Mouse (Mus musculus): ENCODE measurements around the gene Mark3.

GRCm38 (mm10) chr12:111529192-111529591 is 45.1 kb upstream of the Mark3 start:
- TF ChIP-seq EP300 (IDR thresholded peaks at IDR 0.05; ENCODE audit: insufficient read depth, low read depth, low read length) (no peak), CTCF (IDR thresholded peaks at IDR 0.05) (no peak), POLR2A (IDR thresholded peaks at IDR 0.05; ENCODE audit: insufficient read depth, low read depth, low read length) (no peak)

Data from heart, adult 2 months (tissue).